Mouse (Mus musculus) cerebellum, adult 2 months (tissue): Measurements from ENCODE around the gene Traf3ip2.

Source experiments
- CTCF ChIP-seq: fragments of 200-500 bp; IDR thresholded peaks from 2 replicates; pipeline ENCODE4 v1.5.1; 2011; ENCODE audit warnings: low read depth, mild to moderate bottlenecking, control low read depth, low read length, moderate library complexity, borderline replicate concordance; ENCODE audit not compliant: insufficient read depth
- POLR2A ChIP-seq: fragments of 200-500 bp; IDR thresholded peaks from 2 replicates; pipeline ENCODE4 v1.6.1; 2011; ENCODE audit warnings: low read length, control low read depth, borderline replicate concordance; ENCODE audit not compliant: insufficient read depth

- no peak for TF ChIP-seq POLR2A
- no peak for TF ChIP-seq CTCF
Measured at GRCm38 (mm10) chr10:39572672-39573051, 40.1 kb upstream of the Traf3ip2 start.
